Mouse (Mus musculus) midbrain, embryonic 15.5 days (tissue): ENCODE results near the gene Ubn2. TPM values are rescaled to one million over a fixed set of nuclear protein-coding genes. Genes with fewer than 3 reads are reported as not detected.
"Not testable (repeated sequence)": the region's sequence is repeated elsewhere in the genome, so short reads cannot be mapped to it uniquely, and the experiment has no call there.

Experiments
- ATAC-seq: fragments of 200-750 bp; cut with Nextera tagmentation; replicated peaks from 2 replicates; pipeline ENCODE4 v1.8.0; 2017; ENCODE audit warnings: moderate TSS enrichment
- H3K27ac ChIP-seq: fragments of 300-500 bp; sonication (generic); 2 replicates; pipeline ENCODE4 v1.5.1; 2015; ENCODE audit warnings: mild to moderate bottlenecking, inconsistent platforms
- H3K27me3 ChIP-seq: fragments of 300-500 bp; sonication (generic); replicated peaks from 2 replicates; pipeline ENCODE4 v1.6.1; 2015; ENCODE audit warnings: inconsistent platforms
- H3K36me3 ChIP-seq: fragments of 300-500 bp; sonication (generic); replicated peaks from 2 replicates; pipeline ENCODE4 v1.6.1; 2015; ENCODE audit warnings: inconsistent platforms
- H3K4me1 ChIP-seq: fragments of 300-500 bp; sonication (generic); 2 replicates; pipeline ENCODE4 v1.6.1; 2015; ENCODE audit warnings: inconsistent platforms
- H3K4me2 ChIP-seq: fragments of 300-500 bp; sonication (generic); 2 replicates; pipeline ENCODE4 v1.6.1; 2015; ENCODE audit warnings: inconsistent platforms, mild to moderate bottlenecking, moderate library complexity
- H3K4me3 ChIP-seq: fragments of 300-500 bp; sonication (generic); 2 replicates; pipeline ENCODE4 v1.5.1; 2015; ENCODE audit warnings: mild to moderate bottlenecking, inconsistent platforms
- H3K9ac ChIP-seq: fragments of 300-500 bp; sonication (generic); 2 replicates; pipeline ENCODE4 v1.6.1; 2015; ENCODE audit warnings: mild to moderate bottlenecking, inconsistent platforms
- H3K9me3 ChIP-seq: fragments of 300-500 bp; sonication (generic); 2 replicates; pipeline ENCODE4 v1.6.1; 2016; ENCODE audit warnings: inconsistent platforms
- WGBS: fragments of 180-500 bp; shearing (Covaris S2); methylation state at CpG from one replicate; pipeline ENCODE4 v1.1.7; 2015; ENCODE audit warnings: mixed read lengths; 5-methylcytosine and 5-hydroxymethylcytosine counted together
- microRNA-seq: library from miRNA; unstranded; fragments of <30 nt; microRNA quantifications from one replicate; pipeline ENCODE4, GENCODE M21; 2016
- polyA plus RNA-seq: library from polyadenylated mRNA; unstranded; fragments of >200 nt; fragmentation: Nextera tagmentation; extraction: Ambion mirVana; gene quantifications from 2 replicates; pipeline ENCODE4 v1.2.1, GENCODE M21; 2015

Gene Ubn2
- polyA plus RNA-seq, 1 experiment from 2014 or later = 25.4 TPM

DNA sequence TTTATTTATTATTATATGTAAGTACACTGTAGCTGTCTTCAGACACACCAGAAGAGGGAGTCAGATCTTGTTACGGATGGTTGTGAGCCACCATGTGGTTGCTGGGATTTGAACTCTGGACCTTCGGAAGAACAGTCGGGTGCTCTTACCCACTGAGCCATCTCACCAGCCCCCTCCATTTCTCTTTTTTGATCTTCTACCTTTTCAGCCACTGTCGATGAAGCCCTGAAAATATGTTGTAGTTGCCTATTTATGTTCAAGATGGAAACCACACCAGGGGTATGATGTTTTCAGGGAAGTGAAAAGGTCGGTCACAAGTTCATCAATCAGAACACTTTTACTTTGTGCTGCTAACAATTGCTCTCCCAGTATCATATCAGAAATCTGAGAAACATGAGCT is 110.4 kb downstream of the Ubn2 start:
- H3K4me3 ChIP-seq, H3K36me3 ChIP-seq, H3K4me1 ChIP-seq, H3K27ac ChIP-seq, H3K4me2 ChIP-seq, H3K9ac ChIP-seq, ATAC-seq, H3K9me3 ChIP-seq, H3K27me3 ChIP-seq: not testable (repeated sequence)
- 91% methylated on average over 5 of the region's 5 CpGs for whole genome bisulfite sequencing

DNA sequence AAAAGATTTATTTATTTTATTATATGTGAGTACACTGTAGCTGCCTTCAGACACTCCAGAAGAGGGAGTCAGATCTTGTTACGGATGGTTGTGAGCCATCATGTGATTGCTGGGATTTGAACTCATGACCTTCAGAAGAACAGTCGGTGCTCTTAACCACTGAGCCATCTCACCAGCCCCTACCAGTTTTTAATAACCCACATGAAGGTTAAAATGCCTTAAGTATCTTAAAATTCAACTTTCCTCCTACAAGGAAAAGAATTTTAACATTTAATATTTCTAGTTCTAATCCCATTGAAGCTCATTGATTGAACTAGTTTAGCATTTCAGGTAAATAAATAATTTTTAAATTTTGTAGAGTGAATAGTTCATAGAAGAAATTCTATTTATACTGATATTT is 113.3 kb downstream of the Ubn2 start:
- H3K4me3 ChIP-seq, H3K4me1 ChIP-seq, H3K36me3 ChIP-seq, H3K27me3 ChIP-seq, H3K4me2 ChIP-seq, H3K9me3 ChIP-seq, H3K9ac ChIP-seq, ATAC-seq, H3K27ac ChIP-seq: not testable (repeated sequence)
- WGBS = 88% methylated on average over 2 of the region's 2 CpGs

DNA sequence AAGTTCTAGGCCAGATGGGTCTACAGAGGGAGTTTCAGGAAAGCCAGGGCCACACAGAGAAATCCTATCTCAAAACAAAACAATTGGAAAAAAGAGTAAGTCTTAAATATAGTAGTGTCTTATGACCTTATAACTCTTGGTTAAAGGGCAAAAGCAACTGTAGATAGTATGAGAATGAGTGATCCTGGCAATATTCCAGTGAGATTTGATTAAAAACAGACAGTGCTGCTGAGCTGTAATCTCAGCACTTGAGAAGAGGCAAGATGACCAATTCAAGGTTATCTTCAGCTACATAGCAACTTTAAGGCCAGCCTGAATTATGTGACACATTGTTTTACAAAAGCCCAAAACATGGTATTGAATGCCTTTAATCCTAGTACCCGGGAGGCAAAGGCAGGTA is 114.0 kb downstream of the Ubn2 start:
- no peaks in the 10 kb centered on the region for H3K36me3 ChIP-seq
- peaks cover 8% of the 10 kb centered on the region for H3K4me1 ChIP-seq
- WGBS = 91% methylated on average over 1 of the region's 1 CpGs
- H3K9ac ChIP-seq = no peak overlapping the region
- H3K9me3 ChIP-seq = no peaks in the 10 kb centered on the region
- H3K27me3 ChIP-seq = no peaks in the 10 kb centered on the region
- no peak overlapping the region for H3K4me3 ChIP-seq
- no peak for ATAC-seq
- no peak overlapping the region for H3K4me2 ChIP-seq
- no peak overlapping the region for H3K27ac ChIP-seq

DNA sequence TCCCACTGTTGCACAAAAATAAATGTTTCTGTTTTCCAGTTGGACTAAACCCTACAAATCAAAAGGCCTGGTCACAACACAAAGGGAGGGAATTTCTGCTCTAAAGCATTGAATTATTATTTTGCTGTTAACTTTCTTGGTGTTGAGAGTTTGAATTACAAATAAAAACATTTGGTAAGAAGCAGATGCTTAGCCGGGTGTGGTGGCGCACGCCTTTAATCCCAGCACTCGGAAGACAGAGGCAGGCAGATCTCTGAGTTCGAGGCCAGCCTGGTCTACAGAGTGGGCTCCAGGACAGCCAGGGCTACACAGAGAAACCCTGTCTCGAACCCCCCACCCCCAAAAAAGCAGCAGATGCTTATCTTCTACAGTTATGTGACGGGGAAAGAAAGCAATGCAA is 114.8 kb downstream of the Ubn2 start:
- H3K27ac ChIP-seq, H3K9ac ChIP-seq, H3K36me3 ChIP-seq, ATAC-seq, H3K9me3 ChIP-seq, H3K4me2 ChIP-seq, H3K4me3 ChIP-seq, H3K27me3 ChIP-seq: not testable (repeated sequence)
- WGBS = 91% methylated on average over 7 of the region's 7 CpGs
- peaks cover 10% of the 10 kb centered on the region for H3K4me1 ChIP-seq

DNA sequence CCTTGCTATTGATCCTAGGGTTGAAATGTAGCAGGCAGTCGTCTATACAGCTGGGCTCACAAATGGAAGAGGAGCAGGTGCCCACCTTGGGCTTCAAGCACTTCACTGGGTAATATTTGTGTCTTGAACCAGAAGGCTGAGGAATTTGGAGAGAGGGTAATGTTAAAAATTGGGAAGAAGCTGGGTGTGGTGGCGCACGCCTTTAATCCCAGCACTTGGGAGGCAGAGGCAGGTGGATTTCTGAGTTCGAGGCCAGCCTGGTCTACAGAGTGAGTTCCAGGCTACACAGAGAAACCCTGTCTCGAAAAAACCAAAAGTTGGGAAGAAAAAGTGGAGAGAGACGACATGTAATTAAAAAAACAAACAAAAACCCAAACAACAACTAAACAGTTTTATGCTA is 116.1 kb downstream of the Ubn2 start:
- ATAC-seq = not testable (repeated sequence)
- 79% methylated on average over 6 of the region's 6 CpGs for WGBS

DNA sequence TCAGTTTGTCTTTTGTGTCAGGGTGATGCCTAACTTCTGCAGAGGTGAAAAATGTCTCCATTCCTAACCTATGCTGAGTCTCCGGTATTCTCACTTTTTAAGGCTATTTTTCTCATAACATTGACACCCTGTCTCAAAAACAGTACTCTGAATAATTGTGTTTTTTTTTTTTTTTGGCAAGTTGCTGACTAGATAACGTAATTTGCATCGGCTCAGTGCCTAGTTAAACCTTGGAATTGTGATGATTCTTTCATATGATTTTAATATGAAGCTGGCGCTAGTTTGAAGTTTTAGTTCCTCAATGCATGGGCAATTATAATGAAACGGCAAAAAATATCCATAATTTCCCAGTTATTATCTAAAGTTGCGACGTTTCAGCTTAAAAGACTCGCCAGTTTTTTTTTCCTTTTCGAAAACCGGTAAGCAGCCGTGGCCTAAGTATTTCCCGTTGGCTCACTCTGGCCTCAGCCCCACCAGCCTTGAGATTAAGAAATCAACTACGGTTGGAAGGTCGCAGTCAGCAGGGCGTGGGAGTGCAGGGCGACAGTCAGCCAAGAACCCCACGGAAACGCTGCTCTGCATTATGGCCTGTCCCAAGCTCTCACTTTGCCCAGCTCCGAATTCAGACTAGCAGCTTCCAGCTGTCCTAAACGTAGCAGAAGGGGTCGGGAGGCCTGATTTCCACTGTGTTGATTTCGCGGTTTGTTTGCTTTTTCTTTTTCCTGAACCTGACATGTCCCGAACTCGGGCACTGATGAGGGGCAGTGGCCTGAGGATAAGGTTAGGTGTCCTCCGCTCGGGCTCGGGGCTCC is 116.7 kb downstream of the Ubn2 start:
- Histone ChIP-seq H3K27me3 (no peaks in the 10 kb centered on the region), H3K9ac (peak overlapping the region; percentile 86), H3K4me3 (peak overlapping the region; percentile 80), H3K9me3 (no peaks in the 10 kb centered on the region), H3K4me1 (peaks cover 23% of the 10 kb centered on the region), H3K4me2 (peak overlapping the region; percentile 82), H3K27ac (peak overlapping the region; percentile 99), H3K36me3 (no peaks in the 10 kb centered on the region)
- 7% methylated on average over 28 of the region's 28 CpGs for WGBS
- ATAC-seq = peak; percentile 1

More for the DNA sequence above, 116.1 kb downstream of the Ubn2 start:
- peak overlapping the region; percentile 80 for H3K4me3 ChIP-seq
- not testable (repeated sequence) for H3K9me3 ChIP-seq, H3K36me3 ChIP-seq, H3K27me3 ChIP-seq
- peaks cover 22% of the 10 kb centered on the region for H3K4me1 ChIP-seq
- 0 out of 2 replicates have a peak overlapping the region, but pooled peaks have one; percentile 86 for H3K9ac ChIP-seq
- peak overlapping the region; percentile 82 for H3K4me2 ChIP-seq
- peak overlapping the region; percentile 99 for H3K27ac ChIP-seq

DNA sequence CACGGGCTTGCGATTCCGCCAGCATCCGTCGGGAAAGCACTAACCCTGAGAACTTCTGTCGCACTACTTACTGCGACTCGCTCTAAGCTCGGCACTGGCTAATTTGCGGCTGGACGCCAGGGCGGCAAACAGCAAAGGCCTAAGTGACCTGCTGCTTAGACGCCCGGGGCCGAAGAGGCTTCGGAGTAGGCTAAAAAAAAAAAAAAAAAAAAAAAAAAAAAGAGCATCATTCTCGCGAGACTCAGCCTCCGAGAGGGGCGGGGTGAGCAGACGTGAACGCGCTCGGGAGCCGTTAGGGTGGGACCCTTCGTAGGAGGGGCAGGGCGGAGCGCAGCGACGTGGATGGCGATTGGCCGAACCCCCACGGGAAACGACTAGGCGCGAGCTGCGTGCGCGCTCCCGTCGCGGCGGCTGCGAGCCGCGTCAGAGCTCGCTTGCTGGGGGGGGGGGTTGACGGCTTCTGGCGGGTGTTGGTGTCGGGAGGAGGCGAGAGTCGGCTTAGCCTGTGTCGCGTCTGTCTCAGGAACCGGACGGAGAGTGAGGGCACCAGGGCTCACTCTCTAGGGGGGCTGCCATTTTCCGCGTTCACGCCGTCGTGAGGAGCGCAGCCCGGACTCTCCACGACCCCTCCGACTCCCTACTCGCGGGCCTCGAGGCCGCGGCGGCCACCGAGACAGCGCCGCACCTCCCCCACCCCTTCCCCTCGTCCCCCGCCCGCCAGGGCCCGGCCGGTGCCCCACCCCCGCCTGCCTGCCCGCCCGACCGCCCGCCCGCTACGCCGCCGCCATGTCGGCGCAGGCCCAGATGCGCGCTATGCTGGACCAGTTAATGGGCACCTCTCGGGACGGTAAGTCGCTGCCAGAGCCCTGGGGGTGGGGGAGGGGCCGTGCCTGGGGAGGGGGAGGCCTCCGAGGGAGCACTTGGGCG is 117.6 kb downstream of the Ubn2 start, which contains the start of gene Luc7l2:
Luc7l2 (plus strand) TSS at position 273 of the 927 bp plus-strand sequence.
- peaks cover 23% of the 10 kb centered on the region for H3K4me1 ChIP-seq
- WGBS = under 1% methylated on average over 76 of the region's 98 CpGs
- H3K9ac ChIP-seq = peak within 1 kb of the TSS; percentile 86
- H3K4me2 ChIP-seq = peak within 1 kb of the TSS; percentile 82
- no peaks in the 10 kb centered on the region for H3K36me3 ChIP-seq
- H3K27ac ChIP-seq = peak within 1 kb of the TSS; percentile 99
- H3K4me3 ChIP-seq = peak within 1 kb of the TSS; percentile 80
- H3K27me3 ChIP-seq = no peaks in the 10 kb centered on the region
- peak; percentile 94 for ATAC-seq
- H3K9me3 ChIP-seq = no peaks in the 10 kb centered on the region

DNA sequence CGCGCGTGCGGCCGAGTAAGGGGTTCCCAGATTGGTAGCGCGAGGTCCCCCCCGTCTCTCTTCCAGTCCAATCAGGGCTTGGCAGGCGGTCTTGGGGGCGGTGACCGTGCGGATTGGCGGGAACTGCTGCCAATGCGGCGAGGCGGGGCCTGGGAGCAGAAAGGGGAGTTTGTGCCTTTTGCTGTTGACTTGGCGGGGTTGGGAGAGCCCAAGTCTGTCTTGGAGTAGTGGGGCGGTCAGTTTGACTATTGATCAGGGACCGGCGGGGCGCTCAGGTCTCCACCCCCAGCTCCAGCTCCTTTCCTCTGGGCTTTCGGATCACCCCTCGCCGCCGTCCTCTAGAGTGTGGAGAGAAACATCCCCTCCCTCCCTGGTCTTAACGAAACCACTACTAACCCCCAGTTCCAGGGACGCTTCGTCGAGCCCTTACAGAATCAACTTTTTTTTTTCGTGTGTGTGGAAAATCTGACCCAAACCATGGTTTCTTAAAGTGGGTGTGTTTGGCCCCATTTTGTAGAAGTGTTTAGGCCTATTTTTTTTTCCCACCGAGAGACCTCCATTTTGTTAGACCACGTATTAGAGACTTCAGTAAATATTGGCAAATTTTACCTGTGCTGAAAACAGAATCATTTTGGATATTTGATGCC is 118.4 kb downstream of the Ubn2 start:
- Histone ChIP-seq H3K27me3 (no peaks in the 10 kb centered on the region), H3K36me3 (no peaks in the 10 kb centered on the region), H3K9me3 (no peaks in the 10 kb centered on the region), H3K4me3 (peak overlapping the region; percentile 80), H3K4me2 (peak overlapping the region; percentile 54), H3K4me1 (peaks cover 23% of the 10 kb centered on the region), H3K27ac (peak overlapping the region; percentile 99), H3K9ac (peak overlapping the region; percentile 72)
- 0% methylated on average over 32 of the region's 32 CpGs for WGBS
- peak; percentile 95 for ATAC-seq

DNA sequence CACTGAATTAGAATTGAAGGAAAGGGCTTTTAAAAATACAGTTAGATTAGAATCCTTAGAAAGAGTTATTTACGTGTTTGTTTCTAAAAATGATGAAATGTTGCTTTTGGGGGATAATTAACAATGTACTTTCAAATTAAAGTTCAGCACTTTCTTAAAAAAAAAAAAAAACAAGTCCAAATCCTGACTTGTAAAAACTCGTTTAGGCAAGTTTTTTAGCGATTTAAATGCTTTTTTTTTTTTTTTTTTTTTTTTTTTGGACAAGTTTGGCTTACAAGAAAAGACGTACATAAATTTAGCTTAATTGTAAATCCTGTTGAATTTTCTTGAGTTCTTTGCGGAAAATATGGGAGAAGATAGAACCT is 118.9 kb downstream of the Ubn2 start:
- no peak for ATAC-seq
- H3K4me2 ChIP-seq = peak overlapping the region; percentile 54
- no peak overlapping the region for H3K27ac ChIP-seq
- H3K9me3 ChIP-seq = no peaks in the 10 kb centered on the region
- H3K4me1 ChIP-seq = peaks cover 23% of the 10 kb centered on the region
- peak overlapping the region; percentile 80 for H3K4me3 ChIP-seq
- peak overlapping the region; percentile 72; the same call in 1 of the 2 replicates for H3K9ac ChIP-seq
- no peaks in the 10 kb centered on the region for H3K36me3 ChIP-seq
- H3K27me3 ChIP-seq = no peaks in the 10 kb centered on the region
- 24% methylated on average over 5 of the region's 5 CpGs for WGBS

Small RNA genes within 50 kb of the gene (microRNA-seq; reads per million reads assigned to microRNA genes)
- not detected for gene Mir7670

Other genes starting within 250 kb of the Ubn2 start
- 19.7 and 21.0 TPM in 2 replicates for gene D630045J12Rik, start 179.9 kb upstream of the Ubn2 start, polyA plus RNA-seq
- gene Zc3hav1l, start 134.7 kb upstream of the Ubn2 start, polyA plus RNA-seq = 8.2 and 9.1 TPM in 2 replicates
- gene Zc3hav1, start 79.3 kb upstream of the Ubn2 start, polyA plus RNA-seq = 1.6 and 1.7 TPM in 2 replicates
- 7.5 and 7.6 TPM in 2 replicates for gene Ttc26, start 52.5 kb upstream of the Ubn2 start, polyA plus RNA-seq
- gene Fmc1, start 99.6 kb downstream of the Ubn2 start, polyA plus RNA-seq = 191 and 193 TPM in 2 replicates
- 35.4 and 40.9 TPM in 2 replicates for gene Luc7l2, start 117.4 kb downstream of the Ubn2 start, polyA plus RNA-seq
- 0.11 and 0.26 TPM in 2 replicates for gene Klrg2, start 203.3 kb downstream of the Ubn2 start, polyA plus RNA-seq
- gene Clec2l, start 229.1 kb downstream of the Ubn2 start, polyA plus RNA-seq = 28.9 and 34.0 TPM in 2 replicates